Mouse (Mus musculus) G1E (cell line): ENCODE results near the gene St5.

Experiments used
- CTCF ChIP-seq: IDR thresholded peaks from 2 replicates; pipeline ENCODE4 v1.5.1; 2012; ENCODE audit warnings: low read depth, low read length, inconsistent platforms, mixed read lengths
- GATA1 ChIP-seq: IDR thresholded peaks from 2 replicates; pipeline ENCODE4 v1.6.1; 2012; ENCODE audit warnings: borderline replicate concordance, low read length, inconsistent platforms, mixed read lengths
- POLR2AphosphoS5 ChIP-seq: IDR thresholded peaks from 2 replicates; pipeline ENCODE4 v1.6.1; 2012; ENCODE audit warnings: low read depth, low read length, inconsistent platforms; ENCODE audit not compliant: insufficient replicate concordance
- TAL1 ChIP-seq: conservative IDR thresholded peaks from 2 replicates; pipeline ENCODE4 v1.6.1; 2012; ENCODE audit warnings: low read depth, low read length, inconsistent platforms, mixed read lengths

DNA sequence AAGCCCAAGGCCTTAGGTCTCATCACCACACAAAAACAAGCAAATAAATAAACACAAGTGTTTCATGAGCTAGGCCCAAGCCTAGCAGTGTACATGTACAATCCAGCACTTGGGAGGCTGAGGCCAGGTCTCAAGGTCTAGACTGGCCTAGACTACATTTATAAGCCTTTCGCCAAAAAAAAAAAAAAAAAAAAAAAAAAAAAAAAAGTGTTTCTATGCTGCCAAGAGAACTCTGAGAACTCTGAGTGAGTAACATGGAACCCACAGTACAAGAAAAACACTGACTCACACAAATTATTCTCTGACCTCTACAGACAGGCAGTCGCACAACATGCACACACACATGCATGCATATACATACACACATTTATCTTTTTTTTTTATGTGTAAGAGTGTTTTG, 75.6 kb downstream of the St5 start:
- no peak for TF ChIP-seq TAL1
- no peak for TF ChIP-seq CTCF
- no peak for TF ChIP-seq GATA1
- TF ChIP-seq POLR2AphosphoS5 = no peak
